Mouse (Mus musculus) kidney, postnatal 25 days (tissue): ENCODE data around the gene Ninl.

Experiments used
- DNase-seq, 2 experiments: peaks; one replicate each; pipeline ENCODE4 v3.0.0; 2021; ENCODE audit warnings: mixed read lengths in 2 of 2

Ninl gene

DNA sequence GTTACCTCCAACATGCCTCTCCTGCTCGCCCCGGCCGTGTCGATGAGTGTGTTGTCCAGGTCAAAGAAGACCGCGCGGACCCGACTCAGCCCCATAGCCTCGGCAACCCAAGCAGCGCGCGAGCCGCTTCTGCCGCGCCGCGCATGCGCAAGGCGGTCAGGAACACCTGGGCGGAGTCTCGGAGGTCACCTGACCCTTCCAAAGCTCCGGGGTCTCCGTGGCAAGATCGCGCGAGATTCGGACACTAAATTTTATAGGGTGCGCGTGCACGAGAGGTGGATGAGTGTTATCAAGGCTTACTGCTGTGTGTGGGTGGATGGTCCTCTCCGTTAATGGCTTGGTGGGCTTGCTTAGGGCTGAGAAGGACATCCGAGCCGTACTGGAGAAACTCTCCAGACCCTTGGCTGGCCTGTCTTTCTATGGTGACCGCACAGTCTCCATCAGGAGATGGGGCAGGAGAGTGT is at the start of gene Ninl, which contains the start of gene Nanp:
Gene Ninl, minus strand, starts transcription at position 151 of the 464 bp plus-strand sequence.
Gene Nanp, minus strand, starts transcription at position 167 of the 464 bp plus-strand sequence.
- peak; percentile 94 to 96 for DNase-seq

DNA sequence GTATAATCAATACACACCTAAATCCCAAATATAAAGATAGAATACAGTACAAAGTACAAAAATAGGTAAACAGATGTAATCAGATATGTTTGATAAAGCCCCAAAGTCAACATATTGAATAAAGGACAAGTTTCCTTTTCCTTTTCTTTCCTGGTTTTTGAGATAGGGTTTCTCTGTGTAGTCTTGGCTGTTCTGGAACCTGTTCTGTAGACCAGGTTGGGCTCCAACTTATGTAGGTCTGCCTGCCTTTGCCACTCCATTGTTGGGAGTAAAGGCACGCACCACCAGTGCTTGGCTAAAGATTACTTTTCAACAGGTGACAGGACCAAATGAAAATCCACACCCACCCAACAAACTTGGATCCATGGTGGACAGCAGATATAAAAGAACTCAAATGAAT is 17.5 kb upstream of the Ninl start:
- no peak for DNase-seq

DNA sequence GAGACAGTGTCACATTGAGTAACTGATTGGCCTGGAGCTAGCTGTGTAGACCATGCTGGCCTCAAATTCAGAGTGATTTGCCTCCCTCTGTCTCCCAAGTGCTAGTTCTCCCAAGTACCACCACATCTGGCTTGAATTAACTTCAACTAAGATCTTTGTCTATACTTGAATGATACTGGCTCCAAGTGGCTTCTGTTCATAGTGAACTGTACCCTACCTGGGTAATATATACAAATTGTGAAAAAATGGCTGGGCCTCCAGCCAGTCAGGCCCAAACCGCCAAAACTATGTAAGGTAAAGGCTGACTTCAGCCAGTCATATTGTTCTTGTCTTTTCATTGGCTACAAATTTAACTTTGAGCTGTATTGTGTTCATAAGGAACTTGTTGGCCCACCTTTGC is 1.2 kb upstream of the Ninl start:
- DNase-seq = no peak

DNA sequence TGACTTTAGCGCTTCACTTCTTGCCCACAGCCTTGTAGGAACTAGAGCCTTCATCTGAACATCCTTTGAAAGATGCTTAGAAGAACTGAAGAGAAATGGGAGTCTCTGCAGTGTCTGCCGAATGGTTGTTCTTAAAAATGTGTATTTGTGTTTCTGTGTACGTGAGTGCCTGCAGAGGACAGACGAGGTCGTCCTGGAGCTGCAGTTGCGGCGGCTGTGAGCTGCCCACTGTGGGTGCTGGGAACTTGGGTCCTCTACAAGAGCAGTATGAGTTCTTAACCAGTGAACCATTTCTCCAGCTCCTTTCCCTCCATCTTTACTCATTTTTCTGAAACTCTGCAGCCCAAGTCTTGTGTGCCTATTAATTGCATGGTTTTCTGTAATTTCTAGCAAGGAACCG is 544 bp upstream of the Ninl start:
- DNase-seq = no peak

DNA sequence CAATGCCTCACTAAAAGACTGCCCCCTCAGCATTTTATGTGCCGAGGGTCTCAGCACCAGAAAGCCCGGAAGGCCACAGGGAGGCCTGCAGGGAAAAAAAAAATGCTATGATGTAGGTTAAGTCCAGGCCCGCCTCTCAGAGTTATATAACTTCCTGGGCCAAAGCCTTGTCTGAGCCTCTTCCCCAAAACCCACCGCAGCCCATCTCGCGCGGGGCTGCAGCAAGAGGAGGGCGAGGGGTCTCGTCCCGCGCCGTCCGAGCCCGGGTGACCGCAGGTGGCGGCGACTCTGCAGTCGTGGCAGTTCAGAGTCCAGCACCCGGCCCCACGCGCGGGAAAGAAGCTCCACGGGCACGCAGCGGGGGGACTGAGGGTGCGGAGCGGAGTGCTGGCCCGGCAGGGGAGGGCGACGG is 365 bp downstream of the Ninl start:
- DNase-seq = no peak

DNA sequence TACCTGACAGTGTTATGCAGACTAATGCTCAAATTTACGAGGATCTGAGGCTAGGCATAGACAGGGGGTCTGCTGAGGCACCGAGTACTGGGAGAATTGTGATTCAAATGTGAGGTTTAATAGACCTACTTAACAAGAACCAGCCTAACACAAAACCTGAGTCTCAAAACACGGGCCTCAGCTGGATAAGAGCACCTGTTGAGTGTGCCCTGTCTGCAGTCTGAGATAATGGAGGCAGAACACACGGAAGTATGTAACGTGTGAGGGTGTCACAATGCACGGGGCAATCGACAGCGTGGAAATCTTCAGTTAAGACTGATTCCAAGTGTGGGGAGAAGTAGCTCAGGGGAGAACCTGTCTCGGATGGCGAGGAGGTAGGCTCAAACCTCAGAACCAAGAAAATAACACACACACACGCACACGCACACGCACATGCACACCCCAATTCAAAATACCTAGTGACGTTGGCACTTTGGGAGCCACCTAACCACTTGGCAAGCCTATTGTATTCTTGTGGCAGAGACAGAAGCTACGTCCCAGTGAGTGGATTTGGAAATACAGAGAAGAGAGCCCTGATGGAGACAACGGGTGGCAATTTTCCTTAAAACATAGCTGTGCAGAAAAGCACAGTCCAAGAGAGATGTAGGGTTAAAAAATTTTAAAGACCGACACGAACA is 1.2 kb downstream of the Ninl start:
- DNase-seq = no peak

DNA sequence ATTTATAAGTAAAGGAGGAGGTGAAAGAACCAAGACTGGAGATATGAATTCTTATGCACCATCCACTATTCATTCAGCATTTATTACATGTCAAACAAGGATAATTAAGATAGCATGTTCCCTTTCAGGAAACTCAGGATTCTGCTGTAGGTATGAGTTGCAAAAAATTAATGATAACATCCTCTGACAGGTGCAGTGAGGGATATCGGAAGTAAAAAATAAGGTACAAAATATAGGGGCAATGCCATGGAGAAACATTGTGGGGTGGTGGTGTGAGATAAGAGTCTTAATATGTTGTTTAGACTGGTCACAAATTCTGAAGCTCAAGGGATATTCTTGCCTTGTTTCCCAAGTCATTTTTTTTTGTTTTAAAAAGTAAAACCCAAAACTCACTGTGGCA is 1.9 kb downstream of the Ninl start:
- DNase-seq = no peak

DNA sequence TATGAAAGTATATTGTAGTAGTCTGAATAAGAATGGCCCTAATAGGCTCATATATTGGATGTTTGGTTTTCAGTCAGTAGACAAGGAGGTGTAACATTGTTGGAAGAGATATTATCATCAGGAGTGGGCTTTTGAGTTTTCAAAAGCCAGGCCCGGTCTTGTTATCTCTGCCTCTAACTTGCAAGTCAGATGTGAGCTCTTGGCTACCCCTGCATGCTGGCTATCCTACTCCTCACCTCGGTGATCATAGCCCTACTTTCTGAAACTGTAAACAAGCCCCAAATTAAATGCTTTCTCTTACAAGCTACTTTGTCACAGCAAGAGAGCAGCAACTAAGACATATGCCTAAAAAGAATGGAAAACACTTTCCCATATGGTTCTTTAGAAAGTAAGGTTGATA is 2.5 kb downstream of the Ninl start:
- no peak for DNase-seq

DNA sequence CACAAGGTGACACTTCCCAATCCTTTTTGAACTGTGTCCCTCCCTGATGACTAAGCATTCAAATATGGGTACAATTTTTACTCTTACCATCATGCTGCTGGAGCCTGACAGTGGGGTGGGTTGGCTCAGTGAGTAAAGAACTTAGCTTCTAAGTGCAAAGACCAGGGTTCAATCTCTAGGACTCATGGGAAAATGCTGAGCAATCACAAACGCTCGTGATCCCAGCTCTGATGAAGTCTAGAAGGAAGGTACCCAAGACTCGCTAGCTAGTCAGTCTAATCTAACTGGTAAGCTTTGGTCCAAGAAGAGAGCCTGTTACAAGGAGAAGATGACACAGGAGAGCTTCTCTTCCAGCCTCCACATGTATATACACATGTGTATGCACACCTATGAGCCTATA is 4.7 kb downstream of the Ninl start:
- no peak for DNase-seq

DNA sequence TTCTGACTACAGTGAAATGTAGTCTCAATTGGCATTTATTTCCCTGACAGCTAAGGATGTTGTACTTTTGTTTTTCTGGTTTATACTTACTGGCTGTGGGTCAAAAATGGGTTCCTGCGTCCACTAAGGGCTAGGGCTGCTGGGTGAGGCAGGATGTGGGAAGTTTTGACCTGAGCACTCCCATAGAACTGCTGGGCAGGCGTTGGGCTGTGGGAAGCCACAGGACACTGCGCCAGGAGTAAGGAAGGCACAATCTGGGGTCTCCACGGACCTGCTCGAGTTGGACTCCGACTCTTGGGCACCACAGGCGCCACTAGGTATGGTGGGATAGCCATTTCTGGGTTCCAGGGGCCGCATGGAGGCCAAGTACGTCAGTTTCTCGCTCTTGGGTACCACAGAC is 18.0 kb downstream of the Ninl start:
- no peak for DNase-seq

DNA sequence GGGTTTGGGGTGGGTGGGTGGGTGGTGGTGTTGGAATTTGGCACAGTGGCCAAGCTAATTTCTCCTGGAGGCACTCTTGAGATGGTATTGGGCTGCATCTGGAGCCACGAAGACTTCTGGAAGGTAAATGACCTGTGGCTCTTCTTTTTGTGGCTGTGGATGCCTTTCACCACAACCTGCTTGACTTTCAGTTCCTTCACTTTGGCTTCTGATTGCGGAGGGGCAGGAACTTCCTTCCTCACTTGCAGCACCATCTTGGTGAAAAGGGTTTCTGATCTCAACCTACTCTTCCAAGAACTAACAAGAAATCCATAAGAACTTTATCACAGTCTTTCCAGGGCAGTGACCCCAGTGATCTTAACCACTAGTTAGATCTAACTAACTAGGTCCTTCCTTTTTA is 23.9 kb downstream of the Ninl start:
- no peak for DNase-seq

DNA sequence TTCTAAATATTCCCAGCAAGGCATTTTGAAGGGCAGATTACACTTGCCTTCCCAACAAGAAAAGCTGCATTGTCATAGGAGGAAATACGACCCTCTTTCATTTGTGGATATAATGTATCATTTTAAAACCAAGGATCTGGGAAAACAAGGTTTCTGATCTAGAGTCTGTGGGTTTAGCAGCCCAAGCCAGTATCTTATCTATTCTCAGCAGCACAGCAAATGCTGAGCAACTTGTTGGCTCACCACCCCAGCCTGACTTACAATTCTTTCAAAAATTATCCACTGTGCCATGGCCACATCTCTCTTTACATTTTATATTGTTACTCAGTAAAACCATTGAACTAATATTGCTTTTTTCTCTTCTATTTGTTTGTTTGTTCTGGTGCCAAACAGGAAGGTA is 27.9 kb downstream of the Ninl start:
- DNase-seq = no peak

DNA sequence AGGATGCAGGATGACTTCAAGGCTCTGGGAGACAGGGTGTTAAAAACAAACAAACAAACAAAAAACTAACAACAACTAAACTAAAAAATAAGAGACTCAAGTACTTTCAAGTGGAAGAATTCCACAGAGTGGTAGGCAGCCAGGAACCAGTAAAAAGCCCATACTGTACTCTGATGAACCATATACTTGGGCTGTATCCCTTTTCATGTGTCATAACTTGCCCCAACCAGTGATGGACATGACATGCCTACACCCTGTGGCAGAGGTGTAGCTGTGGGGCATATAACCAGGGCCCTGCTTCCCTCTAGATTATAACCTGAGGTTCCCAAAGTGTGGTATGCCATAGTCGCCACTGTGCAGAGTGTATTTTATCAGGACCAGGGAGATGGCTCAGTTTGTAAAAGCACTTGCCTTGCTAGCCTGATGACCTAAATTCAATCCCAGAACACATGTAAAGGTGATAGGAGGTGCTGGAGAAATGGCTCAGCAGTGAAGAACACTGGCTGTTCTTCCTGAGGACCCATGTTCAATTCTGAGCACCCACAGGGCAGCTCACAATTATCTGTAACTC is 29.6 kb downstream of the Ninl start:
- DNase-seq = no peak

DNA sequence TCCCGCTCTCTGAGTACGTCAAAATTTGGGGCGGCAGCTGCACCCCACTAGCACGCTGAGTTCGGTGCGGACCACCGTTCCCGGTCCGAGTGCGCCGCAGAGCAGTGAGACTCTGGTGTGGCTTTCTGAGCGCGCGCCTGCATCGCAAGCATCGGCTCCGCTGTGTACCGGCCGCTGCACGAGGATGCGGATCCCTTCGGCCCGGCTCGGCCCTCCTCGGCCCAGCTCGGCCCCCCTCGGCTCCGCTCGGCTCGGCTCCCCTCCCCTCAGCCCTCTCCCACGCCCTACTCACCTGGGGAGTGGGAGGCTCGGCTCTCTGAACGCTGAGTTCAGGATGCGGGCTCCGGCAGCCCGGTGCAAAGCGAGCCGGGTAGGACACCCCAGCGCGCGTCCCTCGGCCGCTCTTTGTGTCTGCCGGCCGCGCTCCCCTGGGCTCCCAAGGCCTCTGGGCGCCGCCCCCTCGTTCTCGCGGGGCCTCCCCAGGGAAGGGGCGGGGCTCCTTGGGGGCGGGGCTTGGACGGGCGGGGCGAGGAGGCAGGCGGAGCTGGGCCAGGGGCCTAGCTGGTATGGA is 30.2 kb downstream of the Ninl start:
- DNase-seq = peak; percentile 70 to 85

DNA sequence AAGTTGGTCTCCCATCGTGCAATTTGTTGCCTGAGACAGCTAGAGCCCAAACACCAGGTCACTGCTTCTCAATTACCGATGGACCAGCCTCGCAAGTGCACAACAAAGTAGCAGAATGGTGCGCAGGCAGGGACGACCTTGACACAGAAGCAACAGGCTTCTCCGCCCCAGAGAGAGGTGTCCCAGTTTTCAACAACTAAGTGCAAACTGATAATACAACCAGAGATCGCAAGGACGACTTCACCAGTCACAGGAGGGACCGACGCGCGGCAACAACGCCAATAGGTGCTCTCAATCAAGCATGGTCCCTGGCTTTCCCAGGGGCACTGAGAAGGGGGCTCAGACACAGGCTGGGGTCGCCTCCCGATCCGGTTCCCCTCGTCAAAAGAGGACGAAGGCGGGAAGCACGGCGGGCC is 30.7 kb downstream of the Ninl start:
- no peak for DNase-seq

DNA sequence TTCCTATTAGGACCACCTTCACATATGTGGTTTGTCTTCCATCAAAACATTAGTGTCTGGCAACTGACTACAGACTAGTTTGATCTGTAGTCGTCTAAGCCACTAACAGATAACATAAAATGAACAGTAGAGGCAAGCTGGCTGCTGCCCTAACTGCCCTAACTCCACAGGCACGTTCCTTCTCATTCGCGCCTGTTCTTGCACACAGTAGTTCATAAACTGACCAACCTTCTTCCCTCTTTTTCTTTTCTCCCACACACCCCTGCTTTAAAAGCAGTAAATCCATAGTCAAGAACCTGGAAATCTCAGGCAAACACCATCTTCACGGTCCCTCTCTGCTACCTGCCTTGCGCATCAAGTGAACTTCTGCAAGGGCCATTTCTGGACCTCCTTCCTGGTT is 31.2 kb downstream of the Ninl start:
- DNase-seq = no peak

DNA sequence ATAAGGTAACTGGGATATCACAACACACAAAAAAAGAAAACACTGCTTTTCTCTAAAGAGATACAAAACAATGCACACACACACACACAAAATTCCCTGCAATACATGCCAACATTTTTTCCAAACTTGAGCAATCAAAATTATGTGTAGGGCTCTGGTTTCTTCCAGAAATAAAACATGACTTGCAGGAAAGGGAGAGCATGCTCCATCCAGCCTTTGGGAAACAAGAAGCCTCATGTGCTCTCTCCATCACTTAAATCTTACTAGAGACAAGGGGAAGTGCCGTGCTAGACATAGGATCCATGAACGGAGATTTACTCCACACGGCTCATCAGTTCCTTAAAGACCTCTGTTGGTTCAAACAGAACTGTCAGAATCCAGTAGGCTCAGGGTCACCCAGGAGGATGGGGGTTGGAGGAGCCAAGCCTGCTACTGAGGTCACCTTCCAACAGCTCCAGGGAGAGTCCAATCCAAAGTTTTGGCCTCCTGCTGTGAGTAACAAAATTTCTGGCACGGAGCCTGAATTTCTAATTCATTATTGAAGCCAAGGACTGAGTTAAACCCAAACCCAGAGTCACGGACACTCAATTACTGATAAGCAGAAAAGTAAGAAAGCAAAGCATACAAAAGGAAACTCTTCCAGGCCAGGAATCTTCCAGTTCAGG is 32.8 kb downstream of the Ninl start:
- DNase-seq = peak; percentile 70 to 83

DNA sequence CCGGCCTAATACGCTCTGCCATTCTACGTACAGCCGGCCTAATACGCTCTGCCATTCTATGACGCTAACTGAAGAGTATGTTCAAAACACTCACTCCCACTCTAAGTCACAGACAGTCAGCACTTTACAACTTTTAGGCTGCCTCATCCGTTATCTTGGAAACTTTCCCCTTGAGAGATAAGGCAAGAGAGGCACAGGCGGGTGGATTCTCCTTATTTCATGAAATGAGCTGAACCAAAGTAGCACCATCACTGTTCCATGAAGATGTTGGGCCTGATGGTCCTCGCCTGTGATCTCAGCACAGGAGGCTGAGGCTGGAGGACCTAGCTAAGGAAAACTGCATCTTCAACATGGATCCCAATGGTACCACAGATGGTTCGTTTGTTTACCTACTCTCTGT is 34.8 kb downstream of the Ninl start:
- no peak for DNase-seq

DNA sequence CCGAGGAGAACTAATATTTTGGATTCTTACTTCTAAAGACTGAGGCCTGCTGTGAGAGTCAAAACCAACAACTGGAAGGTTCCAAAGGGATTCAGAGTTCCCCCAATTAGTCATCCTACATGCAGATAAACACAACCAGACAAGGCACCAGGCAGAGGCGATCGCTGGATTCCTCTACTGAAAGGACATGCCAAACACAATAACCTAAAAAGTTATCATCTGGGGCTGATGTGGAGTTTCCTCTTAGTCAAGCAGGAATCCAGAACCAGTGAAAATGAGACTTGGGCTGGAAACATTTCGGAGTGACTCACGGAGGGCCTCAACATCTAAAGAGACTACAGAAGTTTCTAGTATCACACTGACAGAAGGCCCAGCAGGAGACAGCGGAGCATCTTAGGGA is 35.4 kb downstream of the Ninl start:
- no peak for DNase-seq

DNA sequence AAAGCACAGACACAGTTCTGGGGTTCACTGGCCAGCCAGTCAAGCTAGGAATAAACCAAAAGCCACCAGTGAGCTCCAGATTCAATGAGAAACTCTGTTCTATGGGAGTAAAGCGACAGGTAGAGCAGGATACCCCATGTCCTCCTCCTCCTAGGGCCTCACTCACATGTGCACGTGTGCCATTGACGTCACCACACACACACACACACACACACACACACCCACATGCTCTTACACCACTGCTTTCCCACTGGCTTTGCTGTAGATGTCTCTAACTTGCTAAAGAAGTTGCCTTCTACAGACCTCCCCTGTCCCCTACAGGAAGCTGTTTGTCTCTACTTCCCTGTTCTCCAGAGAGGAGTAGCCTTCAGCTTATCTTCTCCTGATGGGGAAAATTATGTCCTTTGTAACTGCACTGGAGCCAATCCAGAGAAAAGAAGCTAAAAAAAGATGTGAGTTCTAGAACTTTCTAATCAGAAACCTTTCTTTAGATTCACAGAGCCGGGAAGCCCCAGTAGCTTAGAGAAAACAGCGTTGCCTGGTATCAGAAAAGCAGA is 37.5 kb downstream of the Ninl start:
- no peak for DNase-seq

DNA sequence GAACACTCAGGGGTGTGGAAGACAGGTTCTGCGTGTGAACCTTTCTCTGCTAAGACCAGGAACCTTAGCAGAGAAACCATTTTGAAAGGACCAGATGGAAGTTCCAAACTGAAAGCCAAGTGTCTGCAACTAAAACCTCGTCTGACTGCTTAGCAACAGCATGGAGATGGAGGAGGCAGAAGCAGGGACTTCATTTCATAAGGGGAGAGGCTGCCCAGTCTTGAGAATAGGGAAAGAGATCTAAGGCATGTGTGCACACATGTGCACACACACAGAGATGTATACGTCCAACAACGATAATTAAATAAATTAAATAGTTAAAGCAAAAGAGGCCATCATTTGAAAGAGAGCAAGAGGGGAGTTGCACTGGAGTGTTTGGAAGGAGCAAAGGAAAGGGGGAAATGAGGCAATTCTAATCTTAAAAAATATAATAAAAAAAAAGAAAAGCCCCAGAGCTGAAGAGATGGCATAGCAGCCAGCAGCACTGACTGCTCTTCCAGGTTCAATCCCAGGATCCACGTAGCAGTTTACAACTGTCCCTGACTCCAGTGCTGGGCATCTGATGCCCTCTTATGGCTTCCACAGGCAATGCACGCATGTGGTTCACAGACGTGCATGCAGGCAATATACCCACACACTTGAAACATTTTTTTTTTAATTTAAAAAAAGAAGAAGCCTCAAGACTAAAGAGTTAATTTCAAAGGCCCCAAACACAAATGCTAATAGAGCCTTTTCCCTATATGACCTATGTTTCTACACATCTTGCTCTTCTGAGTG is 38.6 kb downstream of the Ninl start:
- DNase-seq = peak; percentile 69 to 70

DNA sequence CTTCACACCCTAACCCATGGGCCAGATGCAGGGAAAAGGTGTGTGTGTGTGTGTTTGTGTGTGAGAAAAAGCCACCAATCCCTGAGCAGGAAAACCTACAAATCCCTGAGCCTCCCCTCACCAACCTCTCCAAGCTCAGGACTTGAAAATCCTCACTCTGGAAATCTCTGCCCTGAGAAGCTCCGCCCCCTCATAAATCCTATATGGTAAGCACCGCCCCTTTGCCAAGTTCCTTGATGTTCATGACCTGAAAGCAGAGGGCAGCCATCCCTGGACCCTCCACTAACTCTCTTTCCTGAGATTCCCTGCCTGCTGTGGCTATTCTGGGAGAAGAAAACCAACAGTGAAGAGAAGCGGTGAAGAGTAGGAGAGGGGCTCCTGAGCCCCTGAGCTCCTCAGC is 40.2 kb downstream of the Ninl start:
- no peak for DNase-seq

DNA sequence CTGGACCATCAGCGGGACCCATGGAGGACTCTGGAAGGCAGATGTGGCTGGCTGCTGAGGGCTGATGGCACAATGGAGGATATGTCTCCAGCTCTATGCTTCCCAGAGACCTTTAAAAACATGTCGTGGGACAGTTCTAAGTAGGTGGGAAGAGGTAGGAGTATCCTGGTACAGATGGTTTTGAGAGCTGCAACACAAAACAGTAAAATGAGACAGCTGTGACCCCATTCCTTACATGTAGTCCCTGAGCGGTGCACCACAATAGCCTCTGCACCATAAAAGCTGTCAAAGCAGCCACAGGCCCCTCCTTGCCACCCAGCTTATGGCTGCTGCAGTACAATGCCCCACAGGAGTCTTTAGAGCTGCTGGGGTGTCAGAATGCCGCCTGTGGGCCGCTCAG is 41.6 kb downstream of the Ninl start:
- no peak for DNase-seq
